Mouse (Mus musculus): ENCODE results near the gene Arpc2. TPM values are rescaled to one million over a fixed set of nuclear protein-coding genes. Genes with fewer than 3 reads are reported as not detected.
A peak's percentile ranks its signal among the peaks of the same experiment; 100 is the strongest.

Gene Arpc2
- polyA plus RNA-seq, 1 experiment from 2014 or later: 448 TPM

- Histone ChIP-seq H3K4me1 (replicated peaks; ENCODE audit: control insufficient read depth, insufficient read depth, low read length) (peaks cover 11% of the 10 kb centered on the region), H3K27me3 (ENCODE audit: control insufficient read depth, insufficient read depth, low read depth, low read length) (no peaks in the 10 kb centered on the region), H3K4me2 (ENCODE audit: low read depth, low read length) (no peak overlapping the region), H3K4me3 (ENCODE audit: low read length) (no peak overlapping the region), H3K9me3 (ENCODE audit: control insufficient read depth, low read length) (no peaks in the 10 kb centered on the region), H3K9ac (ENCODE audit: low read length) (no peak overlapping the region), H3K36me3 (ENCODE audit: control insufficient read depth, insufficient read depth, low read length) (no peaks in the 10 kb centered on the region), H3K27ac (ENCODE audit: low read length) (no peak overlapping the region)
- 74% methylated on average over 10 of the region's 10 CpGs for WGBS
- no peak for ATAC-seq (ENCODE audit: low read depth)
Measured at GRCm38 (mm10) chr1:74308001-74308964, 72.4 kb downstream of the Arpc2 start.

DNA sequence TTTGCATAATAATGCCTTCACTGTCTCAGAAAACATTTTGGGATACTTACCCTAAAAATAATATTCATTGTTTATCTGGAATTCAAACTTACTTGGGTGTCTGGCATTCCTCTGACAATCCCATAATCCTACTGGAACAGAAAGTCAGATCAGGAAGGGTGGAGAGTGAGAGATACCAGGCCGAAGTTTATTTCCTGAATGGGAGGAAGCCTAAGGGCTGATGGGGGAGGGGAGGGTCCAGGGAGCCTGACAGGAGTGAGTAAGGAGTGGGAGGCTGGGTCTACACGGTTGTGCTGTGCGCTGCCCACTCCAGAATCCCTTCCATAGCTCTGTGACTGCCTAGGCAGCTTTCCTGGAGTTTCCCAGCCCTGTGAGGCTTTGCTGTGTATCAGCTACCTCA is 73.9 kb downstream of the Arpc2 start:
- ATAC-seq (ENCODE audit: low read depth): no peak

DNA sequence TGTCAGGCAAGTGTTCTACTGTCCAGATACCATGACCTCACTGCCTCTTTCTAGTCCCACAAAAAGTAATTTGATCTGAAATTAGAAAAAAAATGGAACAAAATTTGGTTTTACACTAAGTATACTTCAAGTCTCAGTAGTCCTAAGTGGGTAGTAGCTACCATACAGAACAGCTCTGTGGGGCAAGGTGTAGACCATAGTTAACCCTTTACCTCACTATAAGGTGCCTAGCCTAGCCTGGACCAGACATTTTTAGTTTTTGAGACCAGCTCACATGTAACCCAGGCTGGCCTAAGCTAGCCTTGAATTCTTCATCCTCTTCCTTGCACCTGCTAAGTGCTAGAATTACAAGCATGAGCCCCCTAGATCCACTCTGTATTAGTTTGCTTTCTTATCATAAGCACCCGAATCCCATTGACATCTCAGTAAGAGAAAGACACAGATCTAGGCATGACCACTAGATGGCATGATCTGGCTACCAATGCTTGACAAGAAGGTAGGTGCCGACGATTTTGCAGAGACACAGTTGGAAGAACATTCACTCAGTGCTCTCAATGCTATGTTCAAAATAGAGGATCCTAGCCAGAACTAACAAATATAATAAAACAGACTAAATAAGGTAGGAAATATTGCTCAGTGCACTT is 77.3 kb downstream of the Arpc2 start:
- no peak overlapping the region for H3K27ac ChIP-seq (ENCODE audit: low read length)
- no peak overlapping the region for H3K4me3 ChIP-seq (ENCODE audit: low read length)
- no peaks in the 10 kb centered on the region for H3K27me3 ChIP-seq (ENCODE audit: control insufficient read depth, insufficient read depth, low read depth, low read length)
- no peaks in the 10 kb centered on the region for H3K36me3 ChIP-seq (ENCODE audit: control insufficient read depth, insufficient read depth, low read length)
- 0% methylated on average over 3 of the region's 3 CpGs for WGBS
- H3K4me2 ChIP-seq (ENCODE audit: low read depth, low read length): no peak overlapping the region
- H3K9ac ChIP-seq (ENCODE audit: low read length): no peak overlapping the region
- ATAC-seq (ENCODE audit: low read depth): peak; percentile 72
- no peaks in the 10 kb centered on the region for H3K9me3 ChIP-seq (ENCODE audit: control insufficient read depth, low read length)
- H3K4me1 ChIP-seq (replicated peaks; ENCODE audit: control insufficient read depth, insufficient read depth, low read length): peaks cover 3% of the 10 kb centered on the region; the same call in 1 of the 2 replicates

More for the DNA sequence above, 73.9 kb downstream of the Arpc2 start:
- no peaks in the 10 kb centered on the region for H3K36me3 ChIP-seq (ENCODE audit: control insufficient read depth, insufficient read depth, low read length)
- no peak overlapping the region for H3K4me2 ChIP-seq (ENCODE audit: low read depth, low read length)
- H3K4me3 ChIP-seq (ENCODE audit: low read length): no peak overlapping the region
- H3K9ac ChIP-seq (ENCODE audit: low read length): no peak overlapping the region
- WGBS: 16% methylated on average over 3 of the region's 3 CpGs
- H3K27ac ChIP-seq (ENCODE audit: low read length): peak overlapping the region; percentile 38; the same call in 1 of the 2 replicates
- no peaks in the 10 kb centered on the region for H3K9me3 ChIP-seq (ENCODE audit: control insufficient read depth, low read length)
- H3K4me1 ChIP-seq (replicated peaks; ENCODE audit: control insufficient read depth, insufficient read depth, low read length): peaks cover 7% of the 10 kb centered on the region
- H3K27me3 ChIP-seq (ENCODE audit: control insufficient read depth, insufficient read depth, low read depth, low read length): no peaks in the 10 kb centered on the region

DNA sequence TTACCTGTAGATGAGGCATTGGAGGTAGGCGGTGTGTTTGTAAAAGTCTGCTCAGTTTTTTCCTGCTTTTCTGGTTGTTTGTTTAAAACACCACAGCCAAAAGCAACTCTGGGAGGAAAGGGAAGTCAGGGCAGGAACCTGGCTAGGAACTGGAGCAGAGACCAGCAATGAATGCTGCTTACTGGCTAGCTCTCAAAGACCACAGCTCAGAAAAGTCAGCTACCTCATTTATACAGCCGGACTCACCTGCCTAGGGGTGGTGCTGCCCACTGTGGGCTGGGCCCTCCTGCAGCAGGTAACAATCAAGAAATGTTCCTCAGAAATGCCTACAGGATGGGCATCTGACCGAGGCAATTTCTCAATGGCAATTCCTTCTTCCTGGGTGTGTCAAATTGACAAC is 78.9 kb downstream of the Arpc2 start:
- Histone ChIP-seq H3K4me2 (ENCODE audit: low read depth, low read length) (no peak overlapping the region), H3K4me3 (ENCODE audit: low read length) (no peak overlapping the region), H3K4me1 (replicated peaks; ENCODE audit: control insufficient read depth, insufficient read depth, low read length) (peaks cover 3% of the 10 kb centered on the region; the same call in 1 of the 2 replicates), H3K9ac (ENCODE audit: low read length) (no peak overlapping the region), H3K9me3 (ENCODE audit: control insufficient read depth, low read length) (no peaks in the 10 kb centered on the region), H3K27me3 (ENCODE audit: control insufficient read depth, insufficient read depth, low read depth, low read length) (no peaks in the 10 kb centered on the region), H3K27ac (ENCODE audit: low read length) (no peak overlapping the region), H3K36me3 (ENCODE audit: control insufficient read depth, insufficient read depth, low read length) (no peaks in the 10 kb centered on the region)
- ATAC-seq (ENCODE audit: low read depth): no peak
- WGBS: 72% methylated on average over 3 of the region's 3 CpGs

DNA sequence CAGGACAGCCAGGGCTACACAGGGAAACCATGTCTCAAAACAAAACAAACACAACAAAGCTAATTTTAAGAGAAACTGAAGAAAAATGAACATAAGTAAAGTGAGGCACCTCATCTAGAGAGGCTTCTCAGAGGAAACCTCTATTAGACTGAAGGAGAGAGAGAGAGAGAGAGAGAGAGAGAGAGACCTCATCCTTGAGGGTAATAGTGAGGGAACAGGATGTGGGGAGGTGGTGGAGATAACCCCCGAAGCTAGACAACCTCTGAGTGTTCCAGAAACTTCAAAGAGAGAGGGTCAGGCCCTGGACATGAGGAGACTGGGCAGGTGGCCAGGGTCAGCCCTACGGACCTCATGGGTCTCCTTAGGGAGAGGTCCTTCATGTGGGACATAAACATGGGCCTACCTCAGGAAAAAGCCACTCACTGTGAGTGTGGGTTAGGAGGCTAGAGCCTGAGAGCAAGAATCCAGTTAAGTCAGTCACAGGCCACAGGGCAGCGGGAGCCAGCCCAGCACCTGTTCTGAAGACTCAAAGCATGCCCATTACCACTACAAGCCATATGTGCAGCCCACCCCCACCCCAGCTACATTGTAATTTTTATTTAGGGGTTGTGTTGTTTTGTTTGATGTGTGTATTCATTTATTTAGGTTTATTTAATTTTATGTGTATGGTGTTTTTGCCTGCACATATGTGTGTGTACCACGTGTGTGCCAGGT is 80.4 kb downstream of the Arpc2 start:
- H3K4me1 ChIP-seq (replicated peaks; ENCODE audit: control insufficient read depth, insufficient read depth, low read length): peaks cover 2% of the 10 kb centered on the region; the same call in 1 of the 2 replicates
- ATAC-seq (ENCODE audit: low read depth): no peak
- no peaks in the 10 kb centered on the region for H3K36me3 ChIP-seq (ENCODE audit: control insufficient read depth, insufficient read depth, low read length)
- H3K27me3 ChIP-seq (ENCODE audit: control insufficient read depth, insufficient read depth, low read depth, low read length): no peaks in the 10 kb centered on the region
- no peak overlapping the region for H3K4me2 ChIP-seq (ENCODE audit: low read depth, low read length)
- WGBS: 59% methylated on average over 4 of the region's 4 CpGs
- H3K27ac ChIP-seq (ENCODE audit: low read length): no peak overlapping the region
- no peak overlapping the region for H3K4me3 ChIP-seq (ENCODE audit: low read length)
- no peak overlapping the region for H3K9ac ChIP-seq (ENCODE audit: low read length)
- H3K9me3 ChIP-seq (ENCODE audit: control insufficient read depth, low read length): no peaks in the 10 kb centered on the region

MicroRNAs within 50 kb of the gene (microRNA counts, 519-probe panel; counts per million panel counts)
- microRNA mmu-miR-1928: 1,223 counts per million, percentile 12 among the panel's probes with 10 or more counts

Small RNAs within 50 kb of the gene (microRNA-seq; reads per million reads assigned to microRNA genes)
- not detected for gene Mir1928

Other genes with a start within 250 kb of the Arpc2 start
- gene Tns1, start 111.6 kb upstream of the Arpc2 start, polyA plus RNA-seq (2015; fragmentation: Nextera tagmentation; extraction: Ambion mirVana): 137 and 147 TPM in 2 replicates
- gene Rufy4, start 110.5 kb upstream of the Arpc2 start, polyA plus RNA-seq (2015; fragmentation: Nextera tagmentation; extraction: Ambion mirVana): 0.31 and 0.64 TPM in 2 replicates
- 0.21 and 0.43 TPM in 2 replicates for gene Cxcr2, start 82.1 kb upstream of the Arpc2 start, polyA plus RNA-seq (2015; fragmentation: Nextera tagmentation; extraction: Ambion mirVana)
- not detected in 2 replicates for gene Cxcr1, start 41.5 kb upstream of the Arpc2 start, polyA plus RNA-seq (2015; fragmentation: Nextera tagmentation; extraction: Ambion mirVana)
- gene Gpbar1, start 42.5 kb downstream of the Arpc2 start, polyA plus RNA-seq (2015; fragmentation: Nextera tagmentation; extraction: Ambion mirVana): 0.19 and 0.40 TPM in 2 replicates
- gene Aamp, start 48.7 kb downstream of the Arpc2 start, polyA plus RNA-seq (2015; fragmentation: Nextera tagmentation; extraction: Ambion mirVana): 252 and 267 TPM in 2 replicates
- gene Pnkd, start 48.8 kb downstream of the Arpc2 start, polyA plus RNA-seq (2015; fragmentation: Nextera tagmentation; extraction: Ambion mirVana): 123 and 126 TPM in 2 replicates
- 57.9 and 63.0 TPM in 2 replicates for gene Tmbim1, start 69.5 kb downstream of the Arpc2 start, polyA plus RNA-seq (2015; fragmentation: Nextera tagmentation; extraction: Ambion mirVana)
- 1.9 and 3.0 TPM in 2 replicates for gene Catip, start 126.0 kb downstream of the Arpc2 start, polyA plus RNA-seq (2015; fragmentation: Nextera tagmentation; extraction: Ambion mirVana)
- gene Slc11a1, start 139.1 kb downstream of the Arpc2 start, polyA plus RNA-seq (2015; fragmentation: Nextera tagmentation; extraction: Ambion mirVana): 3.5 and 5.8 TPM in 2 replicates
- 90.8 and 93.9 TPM in 2 replicates for gene Ctdsp1, start 155.4 kb downstream of the Arpc2 start, polyA plus RNA-seq (2015; fragmentation: Nextera tagmentation; extraction: Ambion mirVana)
- gene Vil1, start 173.3 kb downstream of the Arpc2 start, polyA plus RNA-seq (2015; fragmentation: Nextera tagmentation; extraction: Ambion mirVana): 0.43 and 0.87 TPM in 2 replicates

Data from lung, embryonic 16.5 days (tissue).